Mouse (Mus musculus): ENCODE measurements around the gene Gm8871. TPM values are rescaled to one million over a fixed set of nuclear protein-coding genes. Genes with fewer than 3 reads are reported as not detected.
"Not testable (repeated sequence)": the region's sequence is repeated elsewhere in the genome, so short reads cannot be mapped to it uniquely, and the experiment has no call there.

The Gm8871 gene
- polyA plus RNA-seq (2017; shearing (Covaris generic)): not detected

GRCm38 (mm10) chr5:10947505-10947904 is at the start of gene Gm8871, which contains the start of gene Gm8857:
Gene Gm8871, plus strand, starts transcription at chr5:10947805.
Gene Gm8857, plus strand, starts transcription at chr5:10947807.
- not testable (repeated sequence) for ATAC-seq

GRCm38 (mm10) chr5:10953512-10953911 is 5.9 kb downstream of the Gm8871 start:
- ATAC-seq: not testable (repeated sequence)

GRCm38 (mm10) chr5:10958057-10958456 is 10.5 kb downstream of the Gm8871 start:
- not testable (repeated sequence) for ATAC-seq

Other genes with a start within 250 kb of the Gm8871 start
- not detected for gene Gm8857, start within 50 bp of the Gm8871 start, polyA plus RNA-seq (2017; shearing (Covaris generic))
- not detected for gene Gm8879, start 179.8 kb downstream of the Gm8871 start, polyA plus RNA-seq (2017; shearing (Covaris generic))
- not detected for gene Gm5861, start 235.3 kb downstream of the Gm8871 start, polyA plus RNA-seq (2017; shearing (Covaris generic))